Mouse (Mus musculus) thymus, adult 2 months (tissue): ENCODE measurements around the gene Agrp.

Source experiments
- CTCF ChIP-seq: fragments of 200-500 bp; IDR thresholded peaks from 2 replicates; pipeline ENCODE4 v1.5.1; 2012; ENCODE audit warnings: mild to moderate bottlenecking, control low read depth, low read length, moderate library complexity, borderline replicate concordance; ENCODE audit not compliant: control insufficient read depth, poor library complexity, insufficient read depth; ENCODE audit errors: extremely low read depth
- POLR2A ChIP-seq: fragments of 200-500 bp; IDR thresholded peaks from 2 replicates; pipeline ENCODE4 v1.6.1; 2012; ENCODE audit warnings: mild to moderate bottlenecking, low read length, control low read depth, moderate library complexity; ENCODE audit not compliant: control insufficient read depth, poor library complexity, insufficient read depth; ENCODE audit errors: extremely low read depth

DNA sequence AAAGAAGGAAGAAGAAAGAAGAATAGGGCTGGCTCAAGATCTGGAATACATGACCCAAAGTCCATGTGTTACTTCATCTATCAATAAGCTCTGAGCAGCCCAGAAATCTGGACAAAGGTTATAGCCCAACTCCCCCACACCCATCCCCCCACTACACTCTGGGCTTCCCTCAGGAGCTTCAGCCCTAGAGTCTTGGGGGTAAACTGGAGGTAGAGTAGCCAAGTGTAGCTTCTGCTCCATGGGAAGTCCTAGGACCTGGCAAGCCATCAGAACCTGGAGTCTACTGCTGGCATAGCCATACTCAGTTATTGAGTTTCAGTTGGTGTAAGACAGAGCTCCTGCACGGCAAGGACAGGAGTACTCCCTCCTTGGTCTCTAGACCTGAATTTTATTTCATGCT lies 87.7 kb downstream of the Agrp start:
- TF ChIP-seq POLR2A, result no peak
- no peak for TF ChIP-seq CTCF
